Mouse (Mus musculus) thymus, postnatal 14 days (tissue): ENCODE measurements at regions not wholly inside any gene's neighbourhood (a gene's known extent, or its start where the extent isn't known, plus 50 kb on each side); places are given as distances from the start of the nearest gene placed in this dataset.

Experiments used
- DNase-seq: peaks from one replicate; pipeline ENCODE4 v3.0.0; 2021

DNA sequence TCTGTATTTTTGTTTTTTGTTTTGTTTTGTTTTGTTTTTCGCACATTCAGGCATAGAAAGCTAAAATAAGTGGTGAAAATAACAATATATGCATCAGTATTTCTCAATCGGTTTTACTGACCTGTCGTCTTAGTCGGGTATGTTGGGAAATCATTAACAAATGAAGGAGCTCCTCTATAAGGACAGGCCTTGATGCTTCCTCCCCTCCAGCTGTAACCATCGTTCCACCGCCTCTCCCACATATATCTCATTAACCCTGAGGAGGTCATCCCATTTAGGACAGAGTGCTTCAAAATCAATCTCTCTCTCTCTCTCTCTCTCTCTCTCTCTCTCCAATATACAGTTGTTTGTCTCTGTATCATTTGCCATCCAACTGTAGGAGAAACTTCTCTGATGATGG is 492.4 kb downstream of the Efnb2 start:
- no peak for DNase-seq

DNA sequence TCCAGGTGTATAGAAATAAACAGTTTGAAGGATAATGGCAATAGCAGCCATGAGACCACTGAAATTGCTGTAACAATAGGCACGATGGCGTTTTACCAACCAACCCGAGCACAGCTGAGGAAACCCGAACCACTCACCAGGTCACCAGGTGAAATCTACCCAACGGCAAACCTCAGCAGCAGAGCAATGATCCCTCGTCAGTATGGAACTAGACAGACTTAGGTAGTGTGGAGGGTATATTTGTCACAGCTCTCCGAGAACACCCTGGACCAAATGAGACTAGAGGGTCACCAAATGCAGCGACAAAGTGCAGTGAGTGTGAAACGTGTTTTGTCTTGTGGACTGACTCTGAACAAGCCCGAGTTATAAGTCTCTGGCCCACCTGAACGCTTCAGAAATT is 492.8 kb downstream of the Efnb2 start:
- DNase-seq = no peak

DNA sequence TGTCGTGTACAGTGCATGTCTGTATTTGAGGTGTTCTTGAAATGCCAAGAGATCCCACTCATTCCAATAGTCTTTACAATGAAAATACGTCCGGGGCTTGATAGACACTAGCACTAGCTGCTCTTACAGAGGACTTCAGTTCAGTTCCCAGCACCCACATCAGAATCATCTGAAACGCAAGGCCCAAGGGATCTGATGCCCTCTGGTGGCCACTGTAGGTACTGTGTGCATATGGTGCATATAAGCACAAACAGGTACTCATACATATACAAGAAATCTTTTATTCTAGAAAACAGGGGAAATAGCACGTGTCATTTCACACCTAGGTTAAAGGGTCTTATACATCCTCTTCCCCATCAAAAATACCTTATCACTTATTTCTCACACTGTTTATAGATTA is 513.5 kb downstream of the Efnb2 start:
- no peak for DNase-seq

DNA sequence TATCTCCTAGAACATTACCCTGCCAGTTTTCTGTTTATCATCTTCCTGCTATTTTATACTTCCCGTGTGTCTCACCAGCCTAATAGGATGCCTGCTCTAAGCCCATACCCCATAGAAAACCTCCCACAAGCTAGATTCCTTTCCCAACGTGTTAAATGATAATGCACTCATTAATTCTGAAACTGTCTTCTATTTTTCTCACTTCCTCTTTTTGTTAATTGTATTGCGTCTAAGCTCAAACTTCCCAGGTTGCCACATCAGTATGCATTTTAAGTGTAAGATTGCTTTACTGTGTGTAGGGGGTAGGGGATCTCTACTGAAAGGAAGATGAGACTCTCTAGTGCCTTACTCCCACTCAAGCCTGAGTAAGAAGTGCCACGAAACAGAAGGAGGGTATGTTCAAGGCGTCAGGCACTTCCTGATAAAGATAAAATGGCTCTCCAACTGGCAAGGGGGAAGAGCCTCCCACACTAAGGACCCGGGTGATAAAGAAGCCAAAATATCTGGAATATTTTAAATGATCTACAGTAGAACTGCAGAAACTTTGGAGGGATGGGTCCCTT is 518.0 kb downstream of the Efnb2 start:
- no peak for DNase-seq

DNA sequence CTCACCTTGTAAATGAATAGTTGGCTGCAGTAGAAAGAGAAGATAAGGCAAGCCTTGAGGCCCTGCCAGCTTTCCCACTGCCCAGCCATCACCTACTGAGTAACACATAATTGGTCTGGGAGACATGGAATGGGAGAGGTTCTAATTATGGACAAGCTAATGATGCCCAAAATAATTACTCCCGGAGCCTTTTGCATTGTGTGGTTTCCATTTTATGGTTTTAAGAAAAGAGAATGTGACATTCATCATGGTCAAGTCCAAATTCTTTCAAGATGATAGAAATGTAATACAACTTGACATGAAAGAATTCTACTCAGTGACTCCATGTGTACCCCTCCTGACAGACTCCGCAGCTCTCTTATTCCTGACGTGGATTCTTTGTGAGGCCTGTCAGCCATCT is 518.6 kb downstream of the Efnb2 start:
- DNase-seq = no peak

DNA sequence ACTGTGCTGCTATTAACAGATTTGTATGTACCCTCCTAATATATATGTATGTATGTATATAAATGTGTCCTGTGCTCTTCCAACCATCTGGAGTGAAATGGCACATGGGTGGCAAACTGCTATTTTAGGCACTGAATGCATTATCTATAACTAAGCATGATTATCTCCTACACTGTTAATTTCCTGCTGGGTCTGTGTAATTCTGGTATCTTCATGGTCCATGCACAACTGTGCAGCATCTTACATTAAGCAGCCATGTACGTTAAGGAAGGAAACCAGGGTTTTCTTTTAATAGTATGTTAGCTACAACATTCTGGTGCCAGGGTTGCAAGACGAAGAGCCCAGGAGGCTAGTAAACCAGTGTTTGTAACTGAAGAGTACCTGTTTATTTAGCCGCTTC is 521.3 kb downstream of the Efnb2 start:
- no peak for DNase-seq

DNA sequence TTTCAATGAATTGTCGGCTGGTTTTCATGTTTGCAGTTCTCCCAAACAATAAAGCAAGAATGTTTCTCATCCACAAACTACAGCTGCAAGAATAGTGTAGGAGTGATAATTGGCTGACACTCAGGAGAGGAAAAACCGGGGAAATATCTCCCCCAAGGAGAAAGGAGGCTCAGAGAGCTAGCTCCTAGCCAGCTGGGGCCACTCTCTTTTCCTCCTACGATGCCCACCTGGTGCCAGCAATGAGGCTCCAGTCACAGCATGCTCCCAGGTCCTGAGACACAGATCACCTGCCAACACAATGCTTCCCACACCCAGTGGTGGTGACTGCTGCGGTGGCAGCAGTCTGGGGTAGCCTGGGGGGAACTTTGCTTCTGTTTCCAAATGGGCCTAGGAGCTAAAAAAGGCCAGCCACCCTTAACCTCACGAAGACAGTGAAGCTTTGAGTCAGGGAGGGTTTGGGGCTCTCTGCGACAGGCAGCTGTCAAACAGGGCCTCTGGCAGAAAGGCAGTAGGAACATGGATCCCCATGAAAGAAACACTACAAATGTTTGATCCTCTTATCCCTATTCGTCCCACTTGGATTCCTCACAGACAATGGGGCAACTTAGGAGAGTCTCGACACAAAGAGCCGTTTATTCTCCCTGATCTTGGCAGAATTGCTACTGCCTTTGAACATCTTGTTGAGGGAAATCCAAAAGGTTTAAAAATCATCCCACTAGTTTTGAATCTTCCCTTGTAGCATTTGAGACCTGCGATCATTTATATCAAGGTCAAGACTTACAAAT is 527.8 kb downstream of the Efnb2 start:
- DNase-seq = no peak

DNA sequence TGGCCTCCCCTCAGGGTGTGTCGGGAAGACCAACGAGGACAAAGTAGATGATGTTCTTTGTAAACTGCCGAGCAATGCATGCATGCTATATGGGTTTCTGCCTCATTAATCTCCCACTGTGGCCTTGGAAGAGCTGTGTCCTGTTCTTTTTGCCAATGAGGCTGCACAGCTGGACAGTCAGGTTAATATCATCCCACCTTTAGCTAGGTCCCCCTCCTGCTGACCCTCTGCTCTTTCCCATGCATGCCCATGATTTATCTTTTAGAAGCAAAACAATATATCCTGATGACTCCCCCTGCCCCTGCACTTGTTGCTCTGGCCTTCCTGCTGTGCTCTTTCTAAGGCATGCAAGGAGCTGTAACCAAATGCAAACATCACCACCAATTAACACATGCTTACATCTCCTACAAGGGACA is 529.1 kb downstream of the Efnb2 start:
- DNase-seq = no peak

DNA sequence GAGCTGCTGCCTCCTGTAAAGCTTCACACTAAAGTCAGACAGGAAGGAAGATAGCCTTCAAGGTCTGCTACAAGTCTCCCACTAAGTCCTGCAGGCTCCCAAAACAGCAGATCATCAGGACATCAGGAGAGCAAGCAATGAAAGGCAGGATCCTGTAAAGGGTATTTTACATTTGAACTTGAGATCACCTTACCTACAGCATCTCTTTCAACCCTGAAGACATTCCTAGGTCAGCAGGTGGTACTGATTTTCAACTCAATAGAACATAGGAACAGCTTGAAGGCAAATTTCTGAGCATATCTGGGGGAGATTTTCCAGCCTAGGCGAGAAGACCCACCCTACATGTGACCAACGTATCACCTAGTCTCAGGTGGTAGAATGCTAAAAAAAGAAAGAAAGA is 530.2 kb downstream of the Efnb2 start:
- DNase-seq = no peak

DNA sequence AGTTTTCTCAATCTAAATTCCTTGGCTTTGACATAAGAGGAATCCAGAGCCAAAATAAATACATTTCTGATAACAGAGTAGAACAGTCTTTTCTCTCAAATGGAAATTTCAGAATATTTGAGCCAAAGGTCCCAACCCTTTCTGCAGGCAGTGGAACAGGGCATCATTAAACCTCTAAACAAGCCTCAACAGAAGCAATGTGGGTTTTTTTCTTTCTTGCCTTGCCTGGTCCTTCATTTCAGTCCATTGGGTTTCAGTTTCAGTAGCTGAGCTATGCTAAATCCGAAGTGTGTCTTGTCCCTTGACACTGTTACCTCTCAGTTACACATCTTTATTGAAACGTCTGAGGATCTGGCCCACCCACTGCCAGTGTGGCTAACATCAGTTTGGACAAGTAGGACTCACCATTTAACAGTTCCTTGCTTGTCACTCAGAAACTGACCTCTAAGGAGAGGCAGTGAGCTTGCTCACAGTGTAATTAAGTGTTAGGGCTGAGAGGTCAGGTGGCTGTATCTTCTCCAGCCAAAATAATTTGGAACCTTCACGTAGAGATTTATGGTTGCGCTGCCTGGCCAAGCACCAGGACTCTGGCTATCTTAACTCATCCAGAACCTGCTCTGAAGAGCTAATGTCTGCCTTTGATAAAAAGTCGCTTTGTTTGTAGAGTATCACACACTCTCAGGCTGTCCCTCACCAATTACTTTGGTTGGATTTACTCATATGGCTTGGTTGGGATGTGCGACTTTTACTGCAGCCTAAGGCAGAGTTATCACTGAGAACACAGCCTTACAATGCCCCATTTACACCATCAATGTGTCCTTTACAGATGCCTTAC is 545.2 kb downstream of the Efnb2 start:
- no peak for DNase-seq

DNA sequence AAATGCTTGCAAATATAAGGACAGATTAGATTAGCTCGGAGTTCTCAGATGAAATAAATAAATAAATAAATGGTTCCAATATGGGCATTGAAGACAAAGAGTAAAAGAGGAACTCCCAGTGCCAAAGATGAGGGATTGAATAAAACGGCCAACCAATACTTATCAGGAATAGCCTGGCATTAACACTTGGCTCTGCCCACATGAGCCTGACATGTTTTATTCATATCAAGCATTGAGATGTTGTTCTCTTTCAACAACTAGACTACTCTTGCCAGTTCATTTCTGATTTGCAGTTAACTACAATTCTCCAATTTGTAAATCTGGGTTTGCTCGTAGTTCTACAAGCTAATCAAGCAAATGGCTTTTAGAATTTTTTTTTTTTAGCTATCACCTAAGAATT is 546.4 kb downstream of the Efnb2 start:
- no peak for DNase-seq

DNA sequence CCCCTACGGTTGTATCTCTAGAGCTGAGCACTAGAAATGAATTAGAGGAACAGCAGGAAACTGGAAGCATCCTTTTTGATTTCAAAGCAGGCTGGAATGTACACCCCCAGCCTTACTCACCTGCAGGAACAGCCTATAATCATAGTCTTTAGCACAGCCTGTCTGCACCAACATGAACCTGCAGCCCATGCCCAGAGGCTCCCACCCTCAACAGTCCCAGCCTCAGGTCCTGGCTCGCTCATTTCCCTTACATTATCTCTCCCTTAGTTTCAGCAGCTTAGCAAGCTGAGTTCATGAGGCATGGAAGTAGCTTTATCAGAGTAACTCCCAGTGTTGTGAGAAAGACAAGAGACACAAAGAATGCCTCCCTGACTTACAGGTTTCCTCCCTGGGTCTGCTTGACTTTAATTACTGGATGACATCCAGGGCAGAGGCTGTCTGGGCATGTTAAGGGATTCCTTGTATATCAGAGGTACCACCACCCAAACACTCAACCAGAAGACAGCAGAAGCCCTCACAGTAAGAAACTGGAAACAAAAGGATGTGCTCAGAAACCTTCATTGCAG is 551.2 kb downstream of the Efnb2 start:
- no peak for DNase-seq

DNA sequence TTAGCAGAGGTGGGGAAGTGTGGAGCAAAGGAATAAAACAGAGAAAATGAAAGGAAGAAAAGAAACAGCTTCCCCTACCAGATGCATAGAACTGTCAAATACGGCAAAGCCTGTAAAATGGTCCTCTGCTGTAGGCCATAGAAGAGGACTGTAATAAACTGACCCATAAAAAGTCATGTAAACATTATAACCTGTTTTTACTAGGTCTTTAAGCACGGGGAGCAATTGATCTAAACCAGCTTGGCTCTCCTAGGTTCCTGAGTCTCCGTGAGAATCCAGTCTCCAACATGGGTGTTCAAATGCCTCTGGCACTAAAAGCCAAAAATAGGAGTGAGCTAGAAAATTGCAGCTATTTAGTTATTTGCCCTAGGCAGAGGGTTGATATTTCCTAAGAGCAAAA is 557.5 kb downstream of the Efnb2 start:
- no peak for DNase-seq

DNA sequence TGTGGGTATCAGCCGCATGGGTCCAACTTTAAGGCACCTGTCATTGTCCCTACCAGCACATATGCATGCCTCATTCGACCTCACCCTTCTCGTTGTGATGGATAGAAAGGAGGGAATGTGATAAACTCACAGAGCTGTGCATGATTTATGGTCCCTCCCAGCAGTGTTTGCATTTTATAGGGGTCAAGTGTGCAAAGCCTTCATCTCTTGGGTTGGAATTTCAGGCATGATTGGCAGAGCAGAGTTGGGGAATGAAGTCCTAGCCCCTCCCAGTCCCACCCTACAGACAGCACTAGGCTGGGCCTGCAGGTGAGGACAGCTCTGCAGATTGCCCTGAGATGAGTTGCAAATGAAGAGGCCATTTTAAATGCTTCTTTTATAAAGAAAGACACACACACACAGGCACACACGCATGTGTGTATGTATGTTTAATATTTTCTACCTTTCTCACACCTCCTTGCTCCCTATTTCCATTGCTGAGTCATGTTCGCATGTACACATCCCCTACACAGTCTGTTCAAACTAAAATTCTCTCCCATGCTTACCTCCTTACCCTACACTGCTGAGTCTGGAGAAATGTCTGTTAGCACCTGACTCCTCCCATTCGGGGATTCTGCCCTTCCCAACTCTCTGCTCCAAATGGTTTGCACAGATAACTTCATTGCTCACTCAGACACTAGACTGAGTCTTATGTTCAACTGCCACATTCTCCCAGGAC is 558.9 kb downstream of the Efnb2 start:
- no peak for DNase-seq

DNA sequence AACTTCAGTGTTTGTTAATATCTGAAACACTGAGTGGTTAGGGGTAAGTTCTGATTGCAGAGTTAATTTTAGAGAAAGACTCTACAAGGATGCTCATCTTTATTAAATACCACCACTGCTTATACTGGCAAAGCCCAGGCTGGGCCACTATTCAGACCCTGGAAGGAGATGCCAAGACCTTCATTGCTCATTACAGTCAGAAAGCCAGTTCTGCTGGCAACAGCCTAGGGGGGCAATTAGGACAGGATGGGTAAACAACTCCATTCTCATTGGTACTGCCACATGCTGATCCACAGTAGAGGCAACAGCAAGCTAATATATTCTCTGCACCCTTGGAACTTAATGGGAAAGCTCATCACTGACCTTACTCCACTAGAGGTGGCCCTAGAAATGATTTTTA is 568.5 kb downstream of the Efnb2 start:
- DNase-seq = no peak

DNA sequence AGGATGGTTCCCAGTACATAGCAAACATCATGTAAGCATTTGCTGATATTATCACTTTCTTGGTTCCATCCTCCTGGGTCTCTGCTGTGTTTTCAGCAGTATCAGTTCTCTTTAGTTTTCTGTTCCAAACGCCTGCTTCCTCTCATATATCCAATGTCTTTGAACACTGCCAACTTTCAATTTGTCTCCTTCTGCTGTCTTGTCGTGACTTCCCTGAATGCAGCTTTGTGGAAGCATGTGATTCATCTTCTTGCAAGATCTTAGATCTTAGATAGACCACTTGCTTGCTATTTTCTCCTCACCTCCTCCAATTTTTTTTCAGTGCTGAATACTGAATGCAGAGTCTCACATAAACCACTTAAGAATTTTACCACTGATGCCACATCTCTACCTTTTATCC is 576.4 kb downstream of the Efnb2 start:
- no peak for DNase-seq

DNA sequence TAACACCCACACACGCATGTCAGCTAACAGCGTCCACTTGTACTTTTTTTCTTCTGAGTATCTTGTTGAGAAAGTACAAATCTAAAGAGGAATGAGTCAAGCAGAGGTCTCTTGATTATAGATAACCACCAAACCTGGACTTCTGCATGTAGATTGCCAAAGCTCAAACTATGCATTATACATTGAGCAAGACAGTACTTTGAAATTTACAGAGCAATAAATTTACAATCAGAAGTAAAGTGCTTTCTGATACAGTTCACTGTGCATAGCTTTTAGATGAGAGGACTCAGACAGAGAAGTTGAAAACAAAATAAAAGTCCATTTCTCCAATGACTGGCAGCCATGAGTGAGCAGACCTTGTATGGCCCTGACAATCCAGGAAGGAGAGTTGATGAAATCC is 597.0 kb downstream of the Efnb2 start:
- DNase-seq = no peak

DNA sequence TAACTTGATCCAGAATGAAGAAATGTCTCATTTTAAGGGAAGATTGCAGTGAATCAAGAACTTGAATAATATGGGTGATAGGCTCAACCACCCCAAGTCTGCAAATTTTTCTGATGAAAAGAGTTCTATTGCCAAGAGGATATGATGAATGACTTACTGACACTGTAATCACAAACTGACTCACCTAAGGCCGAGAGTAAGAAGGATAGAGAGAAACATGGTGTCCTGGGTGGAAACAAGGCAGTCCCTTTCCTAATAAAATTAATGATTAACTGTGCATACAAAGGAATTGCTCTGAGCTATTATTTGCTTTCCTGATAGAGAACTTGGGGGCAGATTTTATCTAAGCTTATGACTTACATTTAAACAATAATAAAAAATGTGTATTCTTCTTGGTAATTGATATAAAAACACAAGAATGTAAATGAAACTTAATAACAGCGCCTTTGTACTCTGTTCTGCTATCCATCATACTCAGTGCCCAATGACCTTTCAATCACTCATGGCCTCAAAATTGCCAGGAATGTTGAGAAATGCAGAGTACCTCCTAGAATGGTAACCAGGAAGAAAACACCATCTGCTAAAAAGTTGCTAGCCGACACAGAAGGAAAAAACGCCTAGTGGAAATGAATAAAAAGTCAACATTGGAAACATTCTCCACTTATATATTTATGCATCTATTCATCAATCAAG is 606.7 kb downstream of the Efnb2 start:
- no peak for DNase-seq

DNA sequence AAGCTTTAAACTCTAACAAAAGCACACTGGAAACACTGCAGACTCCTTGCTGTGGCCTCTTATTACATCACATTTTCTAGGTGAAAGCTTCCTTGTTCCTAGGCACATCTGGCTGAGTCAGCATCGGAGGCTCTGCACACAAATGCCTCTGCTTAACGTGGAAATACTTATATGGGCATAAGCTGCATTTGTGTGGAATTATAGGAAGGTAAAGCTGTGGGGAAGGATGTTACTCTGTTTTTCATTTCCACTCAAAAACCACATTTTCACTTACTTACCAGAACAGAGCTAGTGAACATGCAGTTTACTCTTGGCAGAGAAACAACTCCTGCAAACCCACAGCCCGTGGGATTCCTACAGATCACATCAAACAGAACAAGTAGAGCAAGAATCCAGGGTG is 609.9 kb downstream of the Efnb2 start:
- no peak for DNase-seq

DNA sequence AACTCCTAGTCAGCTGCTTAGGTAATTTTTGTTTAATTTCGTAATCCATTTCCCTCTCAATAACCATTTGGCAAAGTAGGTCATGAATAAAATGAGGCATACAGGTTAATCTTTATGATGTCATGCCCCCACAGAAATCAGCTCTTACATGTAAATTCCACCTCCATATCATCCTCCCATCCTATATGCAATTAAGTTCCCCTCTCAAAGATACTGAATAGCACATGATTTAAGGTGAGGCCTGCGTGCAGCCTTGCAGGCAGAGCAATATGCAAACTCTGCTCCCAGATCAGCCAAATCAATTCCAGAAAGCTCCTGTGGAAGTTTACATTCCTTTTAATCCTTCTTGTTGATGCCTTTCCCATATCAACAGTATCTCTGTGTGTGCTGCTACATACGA is 610.3 kb downstream of the Efnb2 start:
- no peak for DNase-seq

DNA sequence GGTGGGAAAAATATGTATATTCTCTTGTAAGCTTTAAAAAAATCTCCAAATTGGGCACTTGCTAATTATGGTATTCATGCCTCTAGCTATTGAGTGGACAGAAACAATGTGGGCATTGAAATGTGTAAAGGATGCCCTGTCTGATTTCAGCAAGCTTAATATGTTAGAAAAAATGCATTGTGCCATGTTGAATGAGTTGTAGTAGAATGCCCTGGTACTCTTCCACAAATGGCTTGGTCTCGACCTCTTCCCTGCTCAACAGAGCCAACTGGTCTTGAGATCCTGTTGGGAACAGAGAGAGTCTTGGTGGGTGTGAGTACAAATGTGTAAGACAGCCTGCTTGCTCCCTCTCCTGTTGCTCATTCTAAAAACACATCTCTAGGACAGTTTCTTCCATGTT is 616.1 kb downstream of the Efnb2 start:
- DNase-seq = no peak

DNA sequence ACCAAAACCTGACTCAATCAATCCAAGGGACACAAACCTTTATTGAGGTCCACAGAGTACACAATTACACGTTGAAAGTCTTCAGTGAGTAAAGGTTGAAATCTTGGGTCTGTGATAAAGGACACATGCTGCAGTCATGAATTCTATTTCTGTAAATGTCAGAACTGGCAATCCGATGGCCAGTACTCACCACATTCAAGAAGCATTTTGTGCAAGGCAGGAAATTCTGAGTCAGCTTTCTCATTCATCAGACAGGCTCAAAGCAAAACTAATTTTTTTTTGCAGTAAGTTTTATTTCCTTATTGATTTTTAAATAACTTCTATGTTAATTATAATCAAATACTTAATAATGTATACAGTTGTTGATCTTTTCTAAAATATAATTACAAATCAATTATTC is 616.7 kb downstream of the Efnb2 start:
- DNase-seq = no peak

DNA sequence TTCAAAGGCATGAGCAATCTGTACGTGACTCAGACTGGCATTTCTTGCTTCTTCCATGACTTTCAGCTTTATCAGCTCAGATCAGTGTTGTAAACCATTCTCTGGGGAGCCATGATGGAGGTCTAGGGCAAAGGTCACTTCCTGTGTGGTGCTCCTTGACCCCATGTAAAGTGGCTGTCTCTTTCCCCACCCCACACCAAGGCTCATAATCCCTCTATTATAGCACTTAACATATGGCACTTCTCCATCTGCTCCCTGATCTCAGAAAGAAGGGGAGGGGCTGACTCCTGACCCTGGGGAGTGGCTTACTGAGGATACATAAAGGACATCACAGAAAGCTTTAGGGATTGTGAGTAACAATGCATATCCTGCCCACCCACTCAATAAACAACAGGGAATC is 623.1 kb downstream of the Efnb2 start:
- DNase-seq = no peak
